Mouse (Mus musculus) layer of hippocampus, adult 2 months (tissue): Measurements from ENCODE around the gene Clcf1. TPM values are rescaled to one million over a fixed set of nuclear protein-coding genes. Genes with fewer than 3 reads are reported as not detected.

Source experiments
- DNase-seq, 2 experiments: peaks; one replicate each; pipeline ENCODE4 v3.0.0; 2022; ENCODE audit warnings: low spot score in 2 of 2
- H3K27ac ChIP-seq: fragments of 200-600 bp; 2 replicates; pipeline ENCODE4 v1.8.1; 2022
- H3K4me3 ChIP-seq: fragments of 200-600 bp; 2 replicates; pipeline ENCODE4 v1.8.1; 2022; ENCODE audit warnings: mild to moderate bottlenecking
- CTCF ChIP-seq: fragments of 200-600 bp; conservative IDR thresholded peaks from 2 replicates; pipeline ENCODE4 v1.8.1; 2022; ENCODE audit warnings: antibody characterized with exemption, mild to moderate bottlenecking, moderate library complexity
- long read RNA-seq, 2 experiments: library from polyadenylated mRNA; stranded (forward); transcript quantifications; one replicate each; pipeline ENCODE4 v2.0.0; 2021; ENCODE audit warnings: borderline mapping rate in 2 of 2
- total RNA-seq, 2 experiments: library from RNA; stranded (reverse); gene quantifications; 2 replicates each; pipeline ENCODE4 v1.2.3; 2021

Clcf1 gene
- total RNA-seq = under 1 TPM; 0.61 to 0.76 TPM
- long read RNA-seq, experiment 1 = 0 reads
- long read RNA-seq, experiment 2, partial matches to known transcripts = 0 of 1 reads
- long read RNA-seq, experiment 2, other reads (novel, unspliced or antisense) = 1 of 1 reads

DNA sequence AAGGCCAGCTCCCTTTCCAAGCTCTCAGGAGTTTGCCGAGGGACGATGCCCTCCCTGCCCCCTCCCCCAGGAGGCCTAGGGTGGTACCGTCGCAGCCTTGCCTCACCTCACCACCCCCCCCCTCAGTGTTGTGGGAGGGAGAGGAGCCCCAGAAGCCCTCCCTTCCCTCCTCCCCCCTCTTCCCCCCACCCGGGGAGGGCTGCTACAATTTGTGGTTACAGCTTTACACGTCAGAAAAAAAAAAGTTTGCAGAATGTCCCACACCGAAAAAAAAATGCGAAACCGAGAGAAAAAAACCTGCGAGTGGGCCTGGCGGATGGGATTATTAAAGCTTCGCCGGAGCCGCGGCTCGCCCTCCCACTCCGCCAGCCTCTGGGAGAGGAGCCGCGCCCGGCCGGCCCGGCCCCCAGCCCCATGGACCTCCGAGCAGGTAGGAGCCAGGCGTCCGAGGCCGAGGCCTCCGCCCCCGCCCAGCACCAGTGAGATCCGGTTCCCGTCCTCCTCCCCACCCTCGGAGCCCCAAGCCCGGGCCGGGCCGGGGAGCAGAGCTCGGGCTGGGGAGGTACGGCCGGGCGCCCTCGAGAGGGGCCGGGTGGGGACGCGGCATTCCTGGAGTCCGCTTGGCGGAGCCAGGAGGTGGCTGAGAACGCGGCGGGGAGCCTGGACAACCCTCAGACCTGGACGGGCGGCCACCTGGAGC is at the start of gene Clcf1, which contains the start of gene AC109138.7:
TSS of gene Clcf1 (plus strand) at position 168 of the 700 bp plus-strand sequence.
TSS of gene AC109138.7 (plus strand) at position 287 of the 700 bp plus-strand sequence.
- no peak for DNase-seq
- H3K4me3 ChIP-seq = peak within 1 kb of the TSS; percentile 55
- no peak for TF ChIP-seq CTCF
- H3K27ac ChIP-seq = no peak within 1 kb of the TSS

DNA sequence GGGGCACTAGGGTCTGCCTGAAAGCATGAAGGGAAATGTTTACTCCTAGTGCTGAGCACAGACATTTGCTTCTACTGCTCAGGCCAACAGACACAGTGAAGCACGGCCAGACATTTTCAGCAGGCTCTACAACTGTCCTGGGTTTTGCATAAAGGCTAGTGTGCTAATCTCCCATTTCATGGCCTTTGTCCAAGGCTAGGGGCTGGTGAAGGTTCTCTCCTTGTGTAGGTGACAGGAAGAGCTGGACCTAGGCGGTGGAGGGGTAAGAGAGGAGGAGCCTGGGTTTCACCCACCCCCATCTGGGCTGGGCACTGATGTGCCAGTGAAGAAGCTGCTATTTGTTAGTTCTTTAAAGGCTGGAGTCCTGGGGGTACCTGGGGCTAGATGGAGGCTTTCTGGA is 49.3 kb upstream of the Clcf1 start:
- no peak for TF ChIP-seq CTCF

DNA sequence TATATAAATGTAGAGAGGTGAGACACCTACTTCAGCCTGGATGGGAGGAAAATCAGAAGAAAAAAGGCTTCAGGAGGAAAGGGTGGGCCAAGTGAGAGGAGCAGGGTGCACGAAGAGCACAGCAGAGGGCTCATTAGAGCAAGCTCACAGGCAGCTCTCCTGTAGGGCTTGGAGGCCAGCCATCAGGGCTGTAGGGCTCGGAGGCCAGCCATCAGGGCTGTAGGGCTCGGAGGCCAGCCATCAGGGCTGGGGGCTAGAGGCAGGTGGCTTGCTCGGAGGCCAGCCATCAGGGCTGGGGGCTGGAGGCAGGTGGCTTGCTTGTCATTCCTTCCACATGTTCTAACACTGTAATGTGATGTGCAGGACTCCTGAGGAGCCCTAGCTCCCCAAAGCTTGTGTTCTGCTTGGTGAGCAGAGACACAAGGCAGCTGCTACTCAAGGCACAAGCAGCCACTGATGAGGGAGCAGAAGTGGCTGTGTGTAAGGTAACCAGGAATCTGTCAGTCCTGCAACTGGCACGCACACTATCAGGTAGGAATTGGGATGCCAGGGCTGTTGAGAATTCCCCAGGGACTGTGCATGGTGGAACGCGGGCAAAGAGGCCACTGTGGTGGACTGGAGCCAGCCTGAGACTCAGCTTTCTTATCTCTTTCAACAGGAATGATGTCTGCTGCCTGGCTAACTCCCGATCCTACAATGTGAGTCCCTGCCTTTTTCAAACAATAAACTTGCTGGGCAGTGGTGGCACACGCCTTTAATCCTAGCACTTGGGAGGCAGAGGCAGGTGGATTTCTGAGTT is 47.2 kb upstream of the Clcf1 start:
- no peak overlapping the region for H3K27ac ChIP-seq
- no peak for TF ChIP-seq CTCF
- H3K4me3 ChIP-seq = no peak overlapping the region
- no peak for DNase-seq

More for the DNA sequence above, 49.3 kb upstream of the Clcf1 start:
- peak overlapping the region; percentile 51; the same call in 1 of the 2 replicates for H3K27ac ChIP-seq
- H3K4me3 ChIP-seq = no peak overlapping the region
- no peak for DNase-seq

DNA sequence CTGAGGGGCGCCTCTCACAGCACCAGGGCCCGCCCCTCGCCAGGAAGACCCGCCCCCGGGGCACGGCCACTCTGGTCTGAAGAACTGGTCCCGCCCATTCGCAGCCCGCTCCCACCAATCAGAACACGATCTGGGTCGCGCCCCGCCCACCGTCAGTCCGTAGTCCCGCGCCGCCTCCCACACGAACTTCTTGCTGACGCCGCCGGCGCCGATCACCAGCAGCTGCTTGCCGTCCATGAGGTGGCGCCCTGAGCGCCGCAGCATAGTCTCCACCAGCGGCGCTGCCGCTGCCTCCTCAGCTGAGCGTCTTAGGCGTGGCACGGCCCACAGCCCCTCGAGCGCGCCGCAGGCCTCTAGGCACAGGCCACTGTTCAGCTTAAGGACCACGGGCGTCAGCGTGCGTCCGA is 44.7 kb upstream of the Clcf1 start:
- Histone ChIP-seq H3K27ac (peak overlapping the region; percentile 98), H3K4me3 (peak overlapping the region; percentile 58)
- DNase-seq = peak; percentile 99 to 100
- TF ChIP-seq CTCF = peak; percentile 89

DNA sequence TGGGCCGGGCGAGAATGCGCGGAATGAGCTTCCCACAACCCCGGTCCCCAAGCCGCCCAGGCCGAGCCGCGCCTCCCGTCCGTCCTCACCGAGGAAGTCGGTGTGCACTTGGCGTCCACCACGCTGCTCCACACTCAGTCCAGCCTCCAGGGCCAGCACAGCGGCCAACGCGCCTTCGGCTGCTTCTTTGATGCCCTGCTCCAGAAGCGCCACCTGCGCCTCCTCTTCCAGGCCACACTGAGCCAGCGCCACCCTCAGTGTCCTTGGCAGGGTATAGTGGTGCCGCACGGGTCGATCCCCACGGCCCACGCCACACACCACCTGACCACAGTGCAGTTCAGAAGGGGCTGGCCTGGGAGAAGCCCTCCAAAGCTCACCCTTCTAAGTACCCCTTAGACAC is 44.2 kb upstream of the Clcf1 start:
- Histone ChIP-seq H3K4me3 (peak overlapping the region; percentile 58), H3K27ac (peak overlapping the region; percentile 98)
- TF ChIP-seq CTCF = no peak; the same call in 1 of the 2 replicates
- no peak for DNase-seq

DNA sequence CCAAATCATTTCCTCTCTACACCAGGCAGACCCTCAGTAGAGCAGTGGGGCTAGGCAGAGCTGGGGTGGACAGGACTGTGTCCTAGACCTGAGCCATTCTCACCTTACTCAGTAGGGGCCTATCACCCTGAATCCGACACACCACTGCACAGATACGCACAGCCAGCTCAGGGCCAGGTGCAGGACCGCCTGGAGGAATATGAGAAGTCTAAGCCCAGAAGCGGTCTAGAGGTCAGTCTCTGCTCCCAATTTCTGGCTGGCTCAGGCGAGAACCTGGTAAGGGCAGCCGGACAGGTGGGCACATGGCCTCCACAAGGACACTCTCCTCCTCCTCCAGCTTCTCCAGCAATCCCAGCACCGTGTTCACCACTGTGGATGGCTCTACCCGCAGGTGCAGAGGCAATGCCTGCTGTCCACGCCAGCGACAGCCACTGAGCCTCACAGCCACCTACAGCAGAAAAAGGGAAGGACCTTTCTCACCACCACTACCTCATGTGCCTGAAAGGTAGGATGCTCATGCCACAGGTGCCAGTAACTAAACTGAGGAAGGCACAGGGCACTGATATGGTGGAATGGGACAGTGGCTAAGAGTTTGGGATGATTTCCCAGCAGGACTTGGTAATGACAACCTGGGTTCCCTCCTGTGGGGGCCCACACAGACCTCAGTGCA is 43.2 kb upstream of the Clcf1 start:
- H3K27ac ChIP-seq = no peak overlapping the region; the same call in 1 of the 2 replicates
- no peak for TF ChIP-seq CTCF
- H3K4me3 ChIP-seq = no peak overlapping the region
- DNase-seq = no peak

DNA sequence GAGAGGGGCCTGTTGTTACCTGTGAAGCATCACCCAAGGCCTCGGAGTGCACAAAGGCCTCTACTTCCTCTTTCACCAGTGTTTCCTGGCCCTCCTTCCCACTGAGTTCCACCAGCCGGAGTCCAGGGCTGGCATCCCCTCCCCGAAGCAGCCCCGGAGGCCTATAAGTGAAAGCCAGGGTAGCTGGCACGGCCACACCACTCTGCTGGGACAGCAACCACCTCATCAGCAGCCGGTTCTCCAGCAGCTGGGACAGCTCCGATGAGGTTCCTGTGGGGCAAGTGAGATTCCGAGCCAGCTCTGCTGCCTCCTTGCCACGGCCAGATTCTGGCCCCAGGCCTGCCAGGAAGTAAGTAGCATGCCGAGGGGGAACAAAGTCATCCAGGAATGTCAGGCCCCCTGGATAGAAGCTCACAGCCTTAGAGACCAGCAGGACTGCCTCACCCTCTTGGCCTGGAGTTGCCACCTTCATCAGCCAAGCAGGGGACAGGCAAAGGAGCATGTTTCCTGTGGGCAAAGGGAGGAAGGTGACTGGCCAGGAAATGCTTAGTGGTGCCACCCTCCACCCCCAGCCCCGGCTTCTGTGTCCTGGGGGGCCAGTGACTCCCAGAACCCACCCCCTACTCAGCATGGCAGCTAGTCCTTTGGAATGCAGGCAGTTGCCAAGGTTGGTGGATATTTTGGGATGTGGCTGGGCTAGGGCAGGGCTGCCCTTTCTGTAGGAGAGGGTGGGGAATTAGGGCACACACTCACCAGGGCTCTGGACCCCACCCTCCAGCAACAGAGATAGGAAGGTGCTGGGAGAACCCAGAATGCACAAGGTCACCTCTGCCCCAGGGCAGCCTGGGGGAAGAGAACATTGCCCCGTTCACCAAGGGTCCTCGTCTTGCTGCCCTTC is 42.4 kb upstream of the Clcf1 start:
- no peak for DNase-seq
- Histone ChIP-seq H3K27ac (peak overlapping the region; percentile 43; the same call in 1 of the 2 replicates), H3K4me3 (no peak overlapping the region)
- TF ChIP-seq CTCF = no peak

DNA sequence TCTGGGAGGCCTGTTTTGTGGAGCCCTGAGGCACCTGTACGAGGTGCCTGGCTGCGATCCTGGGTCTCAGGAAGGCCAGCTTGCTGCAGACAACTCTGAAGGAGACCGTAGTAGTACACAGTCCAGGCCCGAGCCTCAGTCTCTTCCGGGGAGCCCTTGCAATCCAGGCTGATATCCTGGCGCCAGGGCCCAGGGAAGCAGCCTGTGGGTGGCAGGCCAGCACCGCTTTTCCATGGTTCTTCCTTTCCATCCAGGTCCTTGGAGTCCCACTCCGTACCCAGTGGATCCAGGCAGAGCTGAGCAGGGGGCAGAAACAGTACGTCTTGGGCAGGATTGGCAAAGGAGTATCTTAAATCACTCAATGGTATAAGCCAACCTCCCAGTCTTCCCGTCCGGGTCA is 41.1 kb upstream of the Clcf1 start:
- TF ChIP-seq CTCF = peak; percentile 30
- Histone ChIP-seq H3K4me3 (no peak overlapping the region), H3K27ac (no peak overlapping the region)
- no peak for DNase-seq

DNA sequence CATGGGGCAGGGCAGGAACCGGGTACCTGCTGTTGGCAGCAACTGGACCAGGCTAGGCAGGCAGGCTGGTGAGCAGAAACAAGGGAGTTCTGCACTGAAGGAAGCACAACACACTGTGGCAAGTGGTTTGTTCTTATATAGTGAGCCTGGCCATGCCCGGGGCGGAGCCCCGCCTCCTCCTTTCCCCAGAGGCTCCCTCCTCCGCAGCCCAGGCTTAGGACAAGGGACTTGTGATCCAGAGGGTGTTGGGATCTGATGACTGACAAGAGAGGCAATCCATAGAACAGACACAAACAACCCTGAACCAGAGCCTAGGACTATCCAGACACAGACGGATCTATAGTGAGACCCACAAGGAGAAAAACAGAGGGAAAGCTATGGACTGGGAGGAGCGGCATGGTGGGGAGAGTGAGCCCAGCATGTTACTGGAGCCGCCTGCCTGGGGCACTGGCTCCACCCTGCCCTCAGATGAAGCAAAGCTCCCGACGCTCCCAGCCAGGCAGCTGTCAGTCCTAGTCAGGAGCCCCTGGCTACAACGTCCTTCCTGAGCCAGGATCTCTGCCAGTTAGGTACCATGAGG is 38.6 kb upstream of the Clcf1 start, which contains the start of gene Carns1:
TSS of gene Carns1 (minus strand) at position 112 of the 580 bp plus-strand sequence.
- H3K4me3 ChIP-seq = peak within 1 kb of the TSS; percentile 7; the same call in 1 of the 2 replicates
- H3K27ac ChIP-seq = peak within 1 kb of the TSS; percentile 77
- DNase-seq = no peak
- TF ChIP-seq CTCF = no peak

DNA sequence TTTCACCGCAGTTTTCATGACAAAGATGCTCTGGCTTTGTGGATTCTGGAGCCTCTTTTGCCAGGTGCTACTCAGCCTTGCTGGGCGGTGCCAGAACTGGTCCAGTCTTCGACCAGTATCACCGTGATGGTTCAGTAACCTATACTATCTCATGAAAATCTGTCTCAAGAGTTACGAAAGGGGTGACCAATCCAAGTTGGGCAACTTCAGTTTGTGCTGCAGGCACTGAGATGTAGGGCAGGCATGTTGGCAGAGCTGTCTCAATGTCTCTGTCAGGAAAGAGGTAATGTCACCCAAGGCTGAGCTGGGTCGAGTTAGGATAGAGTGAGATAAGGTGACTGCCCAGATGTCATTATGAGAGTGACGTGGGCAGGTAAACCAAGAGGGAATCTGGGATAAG is 33.6 kb upstream of the Clcf1 start:
- H3K4me3 ChIP-seq = no peak overlapping the region
- H3K27ac ChIP-seq = no peak overlapping the region
- no peak for DNase-seq
- no peak for TF ChIP-seq CTCF

DNA sequence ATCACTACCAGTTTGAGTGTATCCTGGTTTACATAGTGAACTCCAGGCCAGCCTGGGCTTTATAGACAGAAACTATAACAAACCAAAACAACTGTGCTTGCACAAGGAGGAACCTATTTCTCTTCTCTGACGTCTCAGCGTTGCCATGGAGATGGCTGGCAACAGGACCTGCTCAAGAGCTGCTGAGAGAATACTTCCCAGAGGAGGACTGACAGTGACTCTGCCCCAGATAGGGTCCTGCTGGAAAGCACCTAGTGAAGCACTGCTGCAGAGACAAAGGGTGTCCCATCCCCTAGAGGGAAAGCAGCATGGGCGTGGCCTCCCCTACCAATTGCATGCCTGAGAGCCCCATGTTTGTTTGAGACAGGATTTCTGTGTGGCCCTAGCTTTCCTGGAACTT is 32.1 kb upstream of the Clcf1 start:
- no peak for TF ChIP-seq CTCF
- DNase-seq = peak; percentile 68 to 77
- Histone ChIP-seq H3K4me3 (no peak overlapping the region), H3K27ac (peak overlapping the region; percentile 86)

DNA sequence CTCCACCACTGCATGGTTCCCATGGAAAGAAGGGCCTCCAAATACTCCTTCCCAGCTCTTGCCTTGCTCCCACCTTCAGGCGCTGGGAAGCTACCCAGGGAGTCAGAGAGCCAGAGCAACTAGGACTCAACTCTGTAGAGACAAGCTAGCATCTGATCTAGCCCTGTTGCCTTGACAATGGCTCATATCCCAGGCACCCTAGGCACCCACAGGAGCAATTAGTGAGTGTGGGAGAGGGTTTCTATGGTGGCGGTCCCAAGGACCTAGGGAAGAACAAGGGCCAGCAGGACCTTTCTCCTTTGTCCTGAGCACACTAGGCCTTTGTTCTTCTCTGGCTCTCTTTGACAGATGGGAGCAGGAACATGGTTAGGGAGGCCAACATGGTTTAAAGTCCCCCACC is 30.3 kb upstream of the Clcf1 start:
- no peak overlapping the region for H3K4me3 ChIP-seq
- no peak for TF ChIP-seq CTCF
- DNase-seq = no peak
- peak overlapping the region; percentile 86 for H3K27ac ChIP-seq
